Mouse (Mus musculus): ENCODE results near the gene Gm6356.
"Not testable (repeated sequence)": the region's sequence is repeated elsewhere in the genome, so short reads cannot be mapped to it uniquely, and the experiment has no call there.

Gm6356 gene

DNA sequence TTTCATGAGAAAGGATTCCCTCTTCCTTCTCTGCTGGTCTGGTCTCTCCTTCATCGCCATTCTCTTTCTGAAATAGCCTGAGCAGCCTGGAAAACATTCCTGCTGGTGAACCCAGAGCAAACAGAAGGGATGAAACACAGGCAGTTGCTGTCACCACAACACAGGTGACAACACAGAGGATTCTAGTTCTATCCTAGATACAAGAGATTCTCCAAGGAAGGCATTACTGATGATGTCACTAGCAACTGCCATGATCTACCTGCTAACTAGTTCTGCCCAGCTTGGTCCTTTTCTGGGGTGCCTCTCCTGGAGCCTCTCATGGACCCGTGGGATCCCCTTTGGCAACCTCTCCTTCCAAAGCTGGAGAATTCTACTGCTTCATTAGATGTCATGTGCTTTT lies at the start of gene Gm6356:
Gene Gm6356 (minus strand): TSS at position 101 of the 400 bp plus-strand sequence.
- DNase-seq (ENCODE audit: low read depth, low spot score): not testable (repeated sequence)

All from brain, embryonic 18.5 days (tissue).